Mouse (Mus musculus) liver, embryonic 11.5 days (tissue): ENCODE results near the gene Lmntd2. TPM values are rescaled to one million over a fixed set of nuclear protein-coding genes. Genes with fewer than 3 reads are reported as not detected.

Experiments
- ATAC-seq: fragments of 200-750 bp; cut with Nextera tagmentation; replicated peaks from 2 replicates; pipeline ENCODE4 v1.8.0; 2017; ENCODE audit warnings: moderate number of reproducible peaks, mild to moderate bottlenecking, moderate TSS enrichment, moderate library complexity; ENCODE audit not compliant: low FRiP score
- DNase-seq: peaks from one replicate; pipeline ENCODE4 v3.0.0-alpha.2; 2017; ENCODE audit warnings: low spot score
- H3K27ac ChIP-seq: fragments of 300-500 bp; sonication (generic); 2 replicates; pipeline ENCODE4 v1.5.1; 2014; ENCODE audit warnings: mild to moderate bottlenecking, low read depth, low read length, control low read depth
- H3K27me3 ChIP-seq: fragments of 300-500 bp; sonication (generic); replicated peaks from 2 replicates; pipeline ENCODE4 v1.6.1; 2014; ENCODE audit warnings: low read length, mixed read lengths; ENCODE audit not compliant: control insufficient read depth, insufficient read depth
- H3K36me3 ChIP-seq: fragments of 300-500 bp; sonication (generic); 2 replicates; pipeline ENCODE4 v1.6.1; 2014; ENCODE audit warnings: mild to moderate bottlenecking, low read length, moderate library complexity, mixed read lengths; ENCODE audit not compliant: control insufficient read depth, insufficient read depth
- H3K4me1 ChIP-seq: fragments of 300-500 bp; sonication (generic); replicated peaks from 2 replicates; pipeline ENCODE4 v1.6.1; 2014; ENCODE audit warnings: low read length, mixed read lengths; ENCODE audit not compliant: control insufficient read depth, insufficient read depth
- H3K4me2 ChIP-seq: fragments of 300-500 bp; sonication (generic); 2 replicates; pipeline ENCODE4 v1.6.1; 2014; ENCODE audit warnings: mild to moderate bottlenecking, control low read depth, moderate library complexity
- H3K4me3 ChIP-seq: fragments of 300-500 bp; sonication (generic); 2 replicates; pipeline ENCODE4 v1.5.1; 2014; ENCODE audit warnings: low read depth, low read length, control low read depth
- H3K9ac ChIP-seq: fragments of 300-500 bp; sonication (generic); 2 replicates; pipeline ENCODE4 v1.6.1; 2014; ENCODE audit warnings: low read depth, low read length, control low read depth
- H3K9me3 ChIP-seq: fragments of 300-500 bp; sonication (generic); 2 replicates; pipeline ENCODE4 v1.6.1; 2016; ENCODE audit warnings: low read length, inconsistent platforms, mixed read lengths; ENCODE audit not compliant: control insufficient read depth
- WGBS: fragments of 180-500 bp; shearing (Covaris S2); extraction: QIAGEN DNeasy Blood & Tissue Kit; methylation state at CpG from one replicate; pipeline ENCODE4 v1.1.7; 2014; 5-methylcytosine and 5-hydroxymethylcytosine counted together
- polyA plus RNA-seq: library from polyadenylated mRNA; unstranded; fragments of >200 nt; fragmentation: Nextera tagmentation; extraction: Ambion mirVana; gene quantifications from 2 replicates; pipeline ENCODE4 v1.2.1, GENCODE M21; 2014

Gene Lmntd2
- polyA plus RNA-seq, 1 experiment from 2014 or later = 2.6 TPM

DNA sequence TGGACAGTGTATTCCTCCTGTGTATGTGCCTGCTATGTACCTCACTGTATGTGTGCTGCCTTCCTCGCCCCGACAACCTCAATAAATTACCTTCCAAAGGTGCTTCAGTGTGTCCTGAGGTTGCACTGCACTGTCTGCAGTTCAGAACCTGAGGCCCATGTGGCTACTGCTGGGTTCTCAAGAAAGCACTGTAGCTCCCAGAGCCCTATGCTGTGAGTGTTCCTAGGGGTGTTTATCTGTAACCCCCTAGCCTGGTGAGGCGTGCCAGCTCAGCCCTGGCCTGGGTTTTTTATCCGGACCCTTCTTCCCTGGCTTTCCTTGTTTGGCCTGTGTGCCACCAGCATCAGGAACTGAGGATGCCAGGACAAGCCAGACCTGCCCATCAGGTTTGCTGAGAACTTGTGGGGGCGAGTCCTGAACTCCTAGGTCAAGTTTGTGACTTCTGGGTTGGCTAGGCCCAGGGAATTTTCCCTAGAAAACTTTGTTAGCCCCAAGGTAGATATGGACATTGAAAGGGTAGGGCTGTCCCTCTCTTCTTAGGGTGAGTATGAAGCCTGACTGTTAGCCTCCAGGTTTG lies 4.8 kb upstream of the Lmntd2 start:
- Histone ChIP-seq H3K4me2 (0 out of 2 replicates have a peak overlapping the region, but pooled peaks have one; percentile 8), H3K4me1 (peaks cover 53% of the 10 kb centered on the region)
- WGBS = 88% methylated on average over 5 of the region's 5 CpGs

GRCm38 (mm10) chr7:141218141-141218540 lies 4.3 kb upstream of the Lmntd2 start:
- Histone ChIP-seq H3K9ac (peak overlapping the region; percentile 28; the same call in 1 of the 2 replicates), H3K27me3 (no peaks in the 10 kb centered on the region), H3K4me2 (peak overlapping the region; percentile 24), H3K9me3 (no peaks in the 10 kb centered on the region), H3K4me1 (peaks cover 53% of the 10 kb centered on the region), H3K36me3 (peaks cover 11% of the 10 kb centered on the region; the same call in 1 of the 2 replicates), H3K4me3 (no peak overlapping the region), H3K27ac (no peak overlapping the region)
- DNase-seq = no peak
- WGBS = 79% methylated on average over 3 of the region's 3 CpGs
- ATAC-seq = no peak

More for the DNA sequence above, 4.8 kb upstream of the Lmntd2 start:
- ATAC-seq (no peak), DNase-seq (no peak)
- Histone ChIP-seq H3K27me3 (no peaks in the 10 kb centered on the region), H3K36me3 (peaks cover 11% of the 10 kb centered on the region; the same call in 1 of the 2 replicates), H3K27ac (no peak overlapping the region), H3K9ac (no peak overlapping the region; the same call in 1 of the 2 replicates), H3K4me3 (no peak overlapping the region), H3K9me3 (no peaks in the 10 kb centered on the region)

DNA sequence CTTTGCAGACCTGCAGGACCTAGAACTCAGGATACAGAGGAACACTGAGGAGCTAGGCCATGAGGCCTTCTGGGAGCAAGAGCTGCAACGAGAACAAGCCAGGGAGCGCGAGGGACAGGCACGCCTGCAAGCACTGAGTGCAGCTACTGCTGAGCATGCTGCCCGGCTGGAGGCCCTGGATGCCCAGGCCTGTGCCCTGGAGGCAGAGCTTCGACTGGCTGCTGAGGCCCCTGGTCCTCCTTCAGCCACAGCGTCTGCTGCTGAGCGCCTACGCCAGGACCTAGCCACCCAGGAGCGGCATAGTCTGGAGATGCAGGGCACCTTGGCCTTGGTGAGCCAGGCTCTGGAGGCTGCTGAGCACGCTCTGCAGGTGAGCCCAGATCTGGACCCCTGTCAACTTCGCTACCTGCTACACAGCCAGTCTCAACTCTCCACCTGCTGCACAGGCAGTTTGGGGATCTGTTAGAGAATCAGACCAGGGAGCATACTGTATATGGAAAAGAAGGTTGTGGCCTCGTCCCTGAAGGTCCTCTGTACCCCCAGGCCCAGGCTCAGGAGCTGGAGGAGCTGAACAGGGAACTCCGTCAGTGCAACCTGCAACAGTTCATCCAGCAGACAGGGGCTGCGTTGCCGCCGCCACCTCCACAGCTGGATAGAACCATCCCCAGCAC lies 3.6 kb upstream of the Lmntd2 start:
- peak overlapping the region; percentile 78 for H3K4me2 ChIP-seq
- peaks cover 56% of the 10 kb centered on the region for H3K4me1 ChIP-seq
- WGBS = 92% methylated on average over 17 of the region's 17 CpGs

GRCm38 (mm10) chr7:141216894-141217293 lies 3.0 kb upstream of the Lmntd2 start:
- no peaks in the 10 kb centered on the region for H3K27me3 ChIP-seq
- H3K4me2 ChIP-seq = peak overlapping the region; percentile 78
- no peaks in the 10 kb centered on the region for H3K9me3 ChIP-seq
- no peak for DNase-seq
- peak overlapping the region; percentile 64 for H3K4me3 ChIP-seq
- peaks cover 50% of the 10 kb centered on the region for H3K4me1 ChIP-seq
- no peak overlapping the region for H3K27ac ChIP-seq
- WGBS = 83% methylated on average over 11 of the region's 11 CpGs
- no peak for ATAC-seq
- peak overlapping the region; percentile 67 for H3K9ac ChIP-seq
- peaks cover 11% of the 10 kb centered on the region; the same call in 1 of the 2 replicates for H3K36me3 ChIP-seq

More for the DNA sequence above, 3.6 kb upstream of the Lmntd2 start:
- Histone ChIP-seq H3K9me3 (no peaks in the 10 kb centered on the region), H3K9ac (peak overlapping the region; percentile 28; the same call in 1 of the 2 replicates), H3K36me3 (peaks cover 11% of the 10 kb centered on the region; the same call in 1 of the 2 replicates), H3K27me3 (no peaks in the 10 kb centered on the region), H3K27ac (0 out of 2 replicates have a peak overlapping the region, but pooled peaks have one; percentile 11), H3K4me3 (no peak overlapping the region; the same call in 1 of the 2 replicates)
- ATAC-seq (no peak), DNase-seq (no peak)

GRCm38 (mm10) chr7:141215880-141216733 lies 2.2 kb upstream of the Lmntd2 start:
- DNase-seq (no peak), ATAC-seq (peak; percentile 66)
- H3K4me1 ChIP-seq = peaks cover 47% of the 10 kb centered on the region
- H3K36me3 ChIP-seq = peaks cover 11% of the 10 kb centered on the region; the same call in 1 of the 2 replicates
- WGBS = 1% methylated on average over 42 of the region's 42 CpGs
- peaks cover 6% of the 10 kb centered on the region; the same call in 1 of the 2 replicates for H3K27me3 ChIP-seq
- H3K9me3 ChIP-seq = no peaks in the 10 kb centered on the region
- H3K27ac ChIP-seq = peak overlapping the region; percentile 93
- peak overlapping the region; percentile 67 for H3K9ac ChIP-seq
- H3K4me2 ChIP-seq = peak overlapping the region; percentile 78
- peak overlapping the region; percentile 64 for H3K4me3 ChIP-seq

- peak within 1 kb of the TSS; percentile 78 for H3K4me2 ChIP-seq
- H3K4me3 ChIP-seq = peak within 1 kb of the TSS; percentile 64
- no peaks in the 10 kb centered on the region for H3K9me3 ChIP-seq
- peak; percentile 97 for DNase-seq
- peak; percentile 92 for ATAC-seq
- H3K27me3 ChIP-seq = peaks cover 8% of the 10 kb centered on the region; the same call in 1 of the 2 replicates
- peak within 1 kb of the TSS; percentile 93 for H3K27ac ChIP-seq
- WGBS = 3% methylated on average over 41 of the region's 41 CpGs
- peaks cover 11% of the 10 kb centered on the region; the same call in 1 of the 2 replicates for H3K36me3 ChIP-seq
- H3K4me1 ChIP-seq = peaks cover 45% of the 10 kb centered on the region
- peak within 1 kb of the TSS; percentile 77 for H3K9ac ChIP-seq
Observed at GRCm38 (mm10) chr7:141215101-141215879, 1.4 kb upstream of the Lmntd2 start, which contains the start of gene Rassf7. Gene Rassf7, plus strand, starts transcription at chr7:141215860.

DNA sequence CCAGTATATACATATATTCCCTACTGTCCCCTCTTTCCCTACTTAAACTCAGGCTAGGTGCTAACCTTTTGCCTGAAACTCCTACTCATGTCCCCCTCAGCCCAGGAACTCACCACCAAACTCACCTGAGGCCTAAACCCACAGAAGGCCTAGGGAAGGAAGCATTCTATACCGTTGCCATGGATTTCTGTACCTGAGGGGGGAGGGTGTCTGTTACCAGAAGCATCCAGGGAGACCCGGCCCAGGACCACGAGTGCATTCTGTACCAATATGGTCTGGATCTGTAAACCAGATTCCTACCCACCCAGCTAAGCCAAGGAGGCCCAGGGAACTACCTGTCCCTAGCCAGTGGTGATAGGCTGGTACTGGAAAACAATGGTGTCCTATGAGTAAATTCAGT lies 430 bp upstream of the Lmntd2 start:
- 73% methylated on average over 3 of the region's 3 CpGs for WGBS
- Histone ChIP-seq H3K4me1 (peaks cover 47% of the 10 kb centered on the region), H3K9me3 (no peaks in the 10 kb centered on the region), H3K36me3 (peaks cover 5% of the 10 kb centered on the region; the same call in 1 of the 2 replicates), H3K27me3 (peaks cover 8% of the 10 kb centered on the region; the same call in 1 of the 2 replicates), H3K4me2 (peak overlapping the region; percentile 25), H3K27ac (peak overlapping the region; percentile 93; the same call in 1 of the 2 replicates), H3K9ac (no peak overlapping the region), H3K4me3 (no peak overlapping the region)
- DNase-seq (no peak), ATAC-seq (no peak)
